Mouse (Mus musculus) hindbrain, embryonic 11.5 days (tissue): ENCODE measurements around the gene Ipo8. TPM values are rescaled to one million over a fixed set of nuclear protein-coding genes. Genes with fewer than 3 reads are reported as not detected.

Experiments
- ATAC-seq: fragments of 200-750 bp; cut with Nextera tagmentation; 2 replicates; pipeline ENCODE4 v1.8.0; 2017; ENCODE audit warnings: mild to moderate bottlenecking, moderate TSS enrichment, moderate library complexity; ENCODE audit not compliant: low FRiP score
- DNase-seq: peaks from one replicate; pipeline ENCODE4 v3.0.0-alpha.2; 2015; ENCODE audit warnings: low spot score
- H3K27ac ChIP-seq: fragments of 300-500 bp; sonication (generic); 2 replicates; pipeline ENCODE4 v1.5.1; 2014; ENCODE audit warnings: mild to moderate bottlenecking, low read depth, low read length
- H3K27me3 ChIP-seq: fragments of 300-500 bp; sonication (generic); 2 replicates; pipeline ENCODE4 v1.6.1; 2014; ENCODE audit warnings: mild to moderate bottlenecking, low read length, moderate library complexity, mixed read lengths; ENCODE audit not compliant: control insufficient read depth, insufficient read depth
- H3K36me3 ChIP-seq: fragments of 300-500 bp; sonication (generic); 2 replicates; pipeline ENCODE4 v1.6.1; 2014; ENCODE audit warnings: mild to moderate bottlenecking, low read length, moderate library complexity, mixed read lengths; ENCODE audit not compliant: control insufficient read depth, insufficient read depth
- H3K4me1 ChIP-seq: fragments of 300-500 bp; sonication (generic); replicated peaks from 2 replicates; pipeline ENCODE4 v1.6.1; 2014; ENCODE audit warnings: low read length, mixed read lengths; ENCODE audit not compliant: control insufficient read depth, insufficient read depth
- H3K4me2 ChIP-seq: fragments of 300-500 bp; sonication (generic); replicated peaks from 2 replicates; pipeline ENCODE4 v1.6.1; 2014; ENCODE audit warnings: mild to moderate bottlenecking, low read depth, low read length
- H3K4me3 ChIP-seq: fragments of 300-500 bp; sonication (generic); 2 replicates; pipeline ENCODE4 v1.5.1; 2014; ENCODE audit warnings: low read depth, low read length
- H3K9ac ChIP-seq: fragments of 300-500 bp; sonication (generic); 2 replicates; pipeline ENCODE4 v1.6.1; 2014; ENCODE audit warnings: low read depth, low read length
- H3K9me3 ChIP-seq: fragments of 300-500 bp; sonication (generic); 2 replicates; pipeline ENCODE4 v1.6.1; 2016; ENCODE audit warnings: low read length; ENCODE audit not compliant: control insufficient read depth
- WGBS: fragments of 180-500 bp; shearing (Covaris S2); extraction: QIAGEN DNeasy Blood & Tissue Kit; methylation state at CpG from one replicate; pipeline ENCODE4 v1.1.7; 2014; 5-methylcytosine and 5-hydroxymethylcytosine counted together
- polyA plus RNA-seq: library from polyadenylated mRNA; unstranded; fragments of >200 nt; fragmentation: Nextera tagmentation; extraction: Ambion mirVana; gene quantifications from 2 replicates; pipeline ENCODE4 v1.2.1, GENCODE M21; 2014

Ipo8 gene
- polyA plus RNA-seq = 24.7 and 27.7 TPM in 2 replicates

GRCm38 (mm10) chr6:148830748-148831727 is at the start of gene Ipo8:
Ipo8 (minus strand) TSS chr6:148831467.
- no peaks in the 10 kb centered on the region for H3K4me1 ChIP-seq
- 1% methylated on average over 47 of the region's 47 CpGs for WGBS
- H3K4me3 ChIP-seq = peak within 1 kb of the TSS; percentile 71
- no peak within 1 kb of the TSS for H3K27ac ChIP-seq
- H3K4me2 ChIP-seq = peak within 1 kb of the TSS; percentile 82
- H3K27me3 ChIP-seq = no peaks in the 10 kb centered on the region
- no peaks in the 10 kb centered on the region for H3K36me3 ChIP-seq
- no peaks in the 10 kb centered on the region for H3K9me3 ChIP-seq
- peak; percentile 98 for ATAC-seq
- DNase-seq = peak; percentile 95
- peak within 1 kb of the TSS; percentile 74 for H3K9ac ChIP-seq

GRCm38 (mm10) chr6:148873911-148874310 is 42.6 kb upstream of the Ipo8 start:
- H3K4me2 ChIP-seq = no peak overlapping the region
- no peak for ATAC-seq
- no peaks in the 10 kb centered on the region for H3K27me3 ChIP-seq
- no peak for DNase-seq
- H3K27ac ChIP-seq = no peak overlapping the region
- H3K4me3 ChIP-seq = no peak overlapping the region
- no peaks in the 10 kb centered on the region for H3K4me1 ChIP-seq
- no peaks in the 10 kb centered on the region for H3K36me3 ChIP-seq
- no peaks in the 10 kb centered on the region for H3K9me3 ChIP-seq
- H3K9ac ChIP-seq = no peak overlapping the region
- 94% methylated on average over 1 of the region's 1 CpGs for WGBS

GRCm38 (mm10) chr6:148845629-148846028 is 14.4 kb upstream of the Ipo8 start:
- H3K36me3 ChIP-seq = no peaks in the 10 kb centered on the region
- H3K4me1 ChIP-seq = no peaks in the 10 kb centered on the region
- H3K9me3 ChIP-seq = no peaks in the 10 kb centered on the region
- H3K27ac ChIP-seq = no peak overlapping the region
- no peak overlapping the region for H3K4me2 ChIP-seq
- no peaks in the 10 kb centered on the region for H3K27me3 ChIP-seq
- no peak for ATAC-seq
- no peak for DNase-seq
- H3K4me3 ChIP-seq = no peak overlapping the region
- H3K9ac ChIP-seq = no peak overlapping the region

GRCm38 (mm10) chr6:148841760-148842159 is 10.5 kb upstream of the Ipo8 start:
- Histone ChIP-seq H3K4me3 (no peak overlapping the region), H3K9me3 (no peaks in the 10 kb centered on the region), H3K9ac (no peak overlapping the region), H3K4me2 (no peak overlapping the region), H3K27ac (no peak overlapping the region), H3K36me3 (no peaks in the 10 kb centered on the region), H3K4me1 (no peaks in the 10 kb centered on the region), H3K27me3 (no peaks in the 10 kb centered on the region)
- 91% methylated on average over 1 of the region's 1 CpGs for WGBS
- ATAC-seq (no peak), DNase-seq (no peak)

GRCm38 (mm10) chr6:148838460-148838859 is 7.2 kb upstream of the Ipo8 start:
- H3K27ac ChIP-seq = no peak overlapping the region
- ATAC-seq (no peak), DNase-seq (no peak)
- no peak overlapping the region for H3K9ac ChIP-seq
- no peak overlapping the region for H3K4me3 ChIP-seq
- no peaks in the 10 kb centered on the region for H3K9me3 ChIP-seq
- H3K4me1 ChIP-seq = no peaks in the 10 kb centered on the region
- no peak overlapping the region for H3K4me2 ChIP-seq
- H3K27me3 ChIP-seq = no peaks in the 10 kb centered on the region
- no peaks in the 10 kb centered on the region for H3K36me3 ChIP-seq

- Histone ChIP-seq H3K27ac (no peak overlapping the region), H3K9me3 (no peaks in the 10 kb centered on the region), H3K4me3 (peak overlapping the region; percentile 71), H3K27me3 (no peaks in the 10 kb centered on the region), H3K4me1 (no peaks in the 10 kb centered on the region), H3K9ac (peak overlapping the region; percentile 74; the same call in 1 of the 2 replicates), H3K4me2 (peak overlapping the region; percentile 82), H3K36me3 (no peaks in the 10 kb centered on the region)
- 33% methylated on average over 3 of the region's 3 CpGs for WGBS
- DNase-seq (no peak), ATAC-seq (peak; percentile 2; the same call in 1 of the 2 replicates)
These were observed 458 bp upstream of the Ipo8 start for GRCm38 (mm10) chr6:148831728-148832121.

GRCm38 (mm10) chr6:148830355-148830747 is 916 bp downstream of the Ipo8 start:
- Histone ChIP-seq H3K27me3 (no peaks in the 10 kb centered on the region), H3K4me2 (peak overlapping the region; percentile 82), H3K27ac (no peak overlapping the region), H3K9me3 (no peaks in the 10 kb centered on the region), H3K9ac (peak overlapping the region; percentile 74), H3K36me3 (no peaks in the 10 kb centered on the region), H3K4me1 (no peaks in the 10 kb centered on the region), H3K4me3 (peak overlapping the region; percentile 71)
- no peak for ATAC-seq
- 10% methylated on average over 3 of the region's 3 CpGs for WGBS
- DNase-seq = no peak

GRCm38 (mm10) chr6:148826119-148826518 is 5.1 kb downstream of the Ipo8 start:
- 91% methylated on average over 4 of the region's 4 CpGs for WGBS
- H3K9ac ChIP-seq = no peak overlapping the region
- ATAC-seq = no peak
- no peak overlapping the region for H3K27ac ChIP-seq
- no peak for DNase-seq
- H3K4me3 ChIP-seq = no peak overlapping the region
- no peak overlapping the region for H3K4me2 ChIP-seq
- no peaks in the 10 kb centered on the region for H3K36me3 ChIP-seq
- H3K27me3 ChIP-seq = no peaks in the 10 kb centered on the region
- no peaks in the 10 kb centered on the region for H3K9me3 ChIP-seq
- no peaks in the 10 kb centered on the region for H3K4me1 ChIP-seq
